Mouse (Mus musculus) heart, postnatal 10 days (tissue): ENCODE results near the gene Mybpc1. TPM values are rescaled to one million over a fixed set of nuclear protein-coding genes. Genes with fewer than 3 reads are reported as not detected.
"Not testable (repeated sequence)": the region's sequence is repeated elsewhere in the genome, so short reads cannot be mapped to it uniquely, and the experiment has no call there.

ENCODE experiments used
- DNase-seq, 2 experiments: peaks; one replicate each; pipeline ENCODE4 v3.0.0; 2021
- intact Hi-C: fragments of 180-260 bp; cut with DNase I; formaldehyde crosslinking; loops from one replicate; pipeline ENCODE4 v1.15.1; 2025
- total RNA-seq, 2 experiments: library from RNA; stranded (reverse); gene quantifications; 2 replicates each; pipeline ENCODE4 v1.2.3; 2021

The Mybpc1 gene
- total RNA-seq, 2 experiments from 2014 or later = 0.15 to 0.38 TPM

DNA sequence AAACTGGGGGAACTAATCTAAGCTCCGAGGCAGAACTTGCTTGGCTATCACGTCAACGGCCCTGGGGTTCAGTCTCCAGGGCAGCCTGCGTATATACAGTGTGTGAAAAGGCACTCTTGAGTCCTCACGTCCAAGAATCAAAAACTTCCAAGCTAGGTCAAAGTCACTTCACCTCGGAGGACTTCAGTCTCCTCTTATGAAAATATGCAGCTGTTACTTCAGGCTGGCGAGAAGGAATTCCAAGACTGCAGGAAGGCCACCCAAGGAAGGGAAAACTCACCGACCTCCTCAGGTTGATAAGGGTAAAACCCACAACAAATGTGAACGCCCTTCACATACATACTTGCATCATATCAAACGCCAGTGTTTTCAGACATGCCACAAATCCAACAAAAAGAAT, 103.6 kb downstream of the Mybpc1 start:
- DNase-seq = no peak
- intact Hi-C loops = loop anchor here (5.0 to 10.0 kb wide), 3 partner anchors 124 to 323 kb away; partner anchors contain the start of genes Arl1, Dram1, Gnptab and Utp20

DNA sequence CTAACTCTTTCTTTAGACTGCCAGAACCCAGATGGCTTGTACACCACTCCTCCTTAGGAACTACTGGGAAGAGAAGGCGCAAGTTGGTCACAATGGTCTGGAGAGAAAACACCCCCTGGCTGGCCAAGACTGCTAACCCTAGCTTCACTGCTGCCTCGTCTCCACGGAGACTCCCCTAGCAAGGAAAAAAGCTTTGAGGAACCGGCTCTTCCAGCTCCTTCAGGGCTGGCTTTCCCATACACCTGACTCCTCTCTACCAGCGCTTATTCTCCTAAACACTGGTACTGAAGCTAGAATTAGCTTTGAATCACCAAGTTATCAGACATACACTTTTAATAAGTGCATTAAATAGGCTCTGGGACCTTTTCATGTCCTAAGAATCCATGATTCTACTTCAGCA, 105.0 kb downstream of the Mybpc1 start:
- DNase-seq = no peak
- intact Hi-C loops = loop anchor here (5.0 to 10.0 kb wide), 3 partner anchors 123 to 325 kb away; partner anchors contain the start of genes Arl1, Dram1, Gnptab and Utp20

DNA sequence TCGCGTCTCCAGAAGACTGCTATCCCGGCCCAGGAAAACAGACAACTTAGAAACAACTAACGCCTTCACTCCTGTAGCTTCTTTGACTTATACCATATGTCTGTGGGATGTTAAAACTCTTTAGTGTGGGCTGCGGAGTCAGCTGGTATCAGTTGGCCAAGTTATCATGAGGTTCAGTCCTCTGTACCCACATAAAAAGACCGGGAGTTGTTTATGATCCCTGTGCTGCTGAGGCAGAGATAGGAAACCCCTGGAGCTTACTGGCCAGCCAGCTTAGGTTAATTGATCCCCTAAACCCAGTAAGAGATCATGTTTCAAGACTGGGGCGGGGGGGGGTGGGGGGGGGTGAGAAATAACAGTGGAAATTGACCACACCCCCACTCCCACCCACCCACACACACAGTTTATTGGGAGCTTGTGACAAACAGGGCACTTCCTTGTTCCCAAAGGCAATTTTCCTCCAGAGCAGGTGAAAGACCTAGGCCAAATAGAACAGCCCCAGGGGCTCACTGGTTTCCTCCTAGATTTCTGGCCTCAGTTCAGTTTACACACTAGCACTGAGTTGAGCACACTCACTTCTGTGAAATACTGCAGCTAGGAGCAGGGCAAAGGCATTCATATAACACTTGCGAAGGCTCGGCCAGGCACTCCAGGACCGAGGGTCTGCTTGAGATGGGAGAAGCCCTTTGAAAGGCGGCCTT, 107.9 kb downstream of the Mybpc1 start:
- no peak for DNase-seq

DNA sequence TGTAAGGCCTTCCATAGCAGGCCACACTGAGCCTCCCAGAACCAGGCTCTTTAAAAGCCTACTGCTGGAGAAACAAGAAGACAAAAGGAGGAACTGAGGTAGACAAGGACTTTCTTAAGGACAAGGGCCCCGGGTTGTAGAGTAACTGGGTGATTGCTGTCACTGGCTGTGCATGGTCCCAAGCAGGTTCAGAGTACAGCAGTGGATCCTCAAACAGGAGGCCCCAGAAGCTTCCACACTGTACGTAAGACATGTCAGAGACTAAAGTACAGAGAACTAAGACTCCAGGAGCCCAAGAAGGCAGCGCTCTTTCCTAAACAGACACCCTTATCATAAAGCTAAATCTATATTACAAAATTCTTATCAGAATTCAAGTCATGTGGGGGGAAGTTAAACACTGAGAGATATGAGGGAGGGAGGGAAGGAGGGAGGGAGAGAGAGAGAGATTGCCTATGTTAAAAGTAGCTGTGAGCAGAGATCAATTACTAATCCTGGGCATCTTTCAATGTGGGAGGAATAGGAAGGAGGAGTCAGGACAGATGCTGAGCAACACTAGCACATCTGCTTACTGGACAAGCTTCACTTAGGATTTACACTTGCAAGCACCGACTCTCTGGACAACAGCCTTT, 109.9 kb downstream of the Mybpc1 start:
- DNase-seq = no peak
- intact Hi-C loops = no loop called here

More for the DNA sequence above, 107.9 kb downstream of the Mybpc1 start:
- intact Hi-C loops = no loop called here

DNA sequence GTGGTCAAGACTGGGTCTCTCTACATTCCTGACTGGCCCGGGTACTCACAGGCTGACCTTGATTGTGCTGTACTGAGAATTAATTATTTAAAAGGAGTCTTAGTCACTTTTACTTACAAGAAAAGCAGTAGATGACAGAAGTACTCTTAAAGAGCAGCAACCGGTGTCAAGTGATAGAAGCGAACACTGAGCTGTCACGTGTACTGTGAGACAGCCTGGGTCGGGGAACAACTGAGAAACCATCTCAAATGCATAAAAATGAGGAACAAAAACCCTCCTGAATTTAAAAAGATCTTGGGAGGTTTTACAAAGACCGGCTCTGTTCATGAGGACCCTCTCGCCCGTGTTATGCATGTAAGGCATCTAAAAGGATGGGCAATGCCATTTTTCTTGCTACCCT, 112.3 kb downstream of the Mybpc1 start:
- intact Hi-C loops = no loop called here
- no peak for DNase-seq

DNA sequence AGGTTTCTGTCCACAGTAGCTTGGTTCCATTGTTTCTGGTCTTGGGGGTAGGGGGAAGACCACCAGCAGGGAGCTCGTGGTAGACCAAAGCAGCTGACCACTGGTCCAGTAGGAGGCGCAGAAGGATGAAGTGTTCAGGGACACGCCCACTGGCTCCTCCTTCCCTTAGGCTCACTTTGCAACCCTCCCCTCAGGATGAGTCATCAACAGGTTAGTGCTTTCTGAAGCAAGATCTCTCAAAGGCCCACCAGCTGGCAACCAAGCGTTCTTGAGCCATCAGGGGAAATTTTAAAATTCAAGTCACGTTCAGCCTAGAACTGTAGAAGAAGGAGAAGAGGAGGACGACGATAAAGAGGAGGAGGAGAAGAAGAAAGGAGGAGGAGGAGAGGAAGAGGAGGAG, 113.3 kb downstream of the Mybpc1 start:
- intact Hi-C loops = no loop called here
- DNase-seq = no peak

DNA sequence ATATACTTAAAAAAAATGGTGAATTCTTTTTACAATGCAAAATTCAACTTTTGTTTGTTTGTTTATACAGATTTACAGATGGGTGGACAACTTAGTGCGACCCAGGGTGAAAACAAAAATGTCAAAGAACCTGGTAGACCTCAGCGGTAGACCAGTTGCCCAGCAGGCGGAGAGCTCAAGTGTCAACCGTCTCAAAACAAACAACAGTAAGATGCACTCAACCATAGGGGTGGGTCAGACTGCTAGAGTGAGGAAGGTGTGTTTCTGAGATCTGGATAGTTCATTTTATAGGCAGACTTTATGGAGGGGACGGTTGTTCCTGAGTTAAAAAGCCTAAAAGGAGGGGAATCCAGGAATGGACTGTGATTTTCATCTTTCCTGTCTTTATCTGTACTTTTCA, 116.3 kb downstream of the Mybpc1 start:
- DNase-seq = no peak
- intact Hi-C loops = no loop called here

DNA sequence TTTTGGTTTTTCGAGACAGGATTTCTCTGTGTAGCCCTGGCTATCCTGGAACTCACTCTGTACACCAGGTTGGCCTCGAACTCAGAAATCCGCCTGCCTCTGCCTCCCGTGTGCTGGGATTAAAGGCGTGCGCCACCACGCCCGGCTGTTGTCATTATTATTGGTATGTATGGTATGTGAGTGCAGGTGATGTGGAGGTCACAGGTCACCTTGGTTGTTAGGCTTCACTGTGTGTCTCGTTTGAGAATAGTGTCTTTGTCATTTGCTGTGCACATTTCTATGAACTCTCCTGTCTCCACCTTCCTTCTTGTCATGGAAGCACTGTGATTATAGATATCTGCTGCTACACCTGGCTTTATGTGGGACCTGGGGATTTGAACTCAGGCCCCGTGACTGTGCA, 122.1 kb downstream of the Mybpc1 start:
- intact Hi-C loops, DNase-seq: not testable (repeated sequence)

Other genes with a start within 250 kb of the Mybpc1 start
- 1 to 10 TPM; 3.0 to 4.2 TPM for gene Dram1, start 226.1 kb downstream of the Mybpc1 start, total RNA-seq
- gene Gnptab, start 226.0 kb downstream of the Mybpc1 start, total RNA-seq = 10 to 100 TPM; 33.1 to 36.8 TPM
- gene Sycp3, start 145.6 kb downstream of the Mybpc1 start, total RNA-seq = under 1 TPM in 1 of 2 experiments, not detected in 1; 0.60 TPM
- 100 to 1,000 TPM; 189 to 191 TPM for gene Chpt1, start 101.1 kb downstream of the Mybpc1 start, total RNA-seq
- under 1 TPM in 1 of 2 experiments, not detected in 1; 0.20 TPM for gene Spic, start 79.9 kb upstream of the Mybpc1 start, total RNA-seq
- 10 to 100 TPM; 92.5 to 95.3 TPM for gene Arl1, start 125.7 kb upstream of the Mybpc1 start, total RNA-seq
- gene Utp20, start 221.7 kb upstream of the Mybpc1 start, total RNA-seq = 10 to 100 TPM; 14.5 to 17.4 TPM